Mouse (Mus musculus) MEL (cell line): ENCODE measurements around the gene Xirp2. TPM values are rescaled to one million over a fixed set of nuclear protein-coding genes. Genes with fewer than 3 reads are reported as not detected.

ENCODE experiments used
- DNase-seq: peaks from one replicate; pipeline ENCODE4 v3.0.0; 2011; ENCODE audit warnings: low read depth, low spot score
- H3K27ac ChIP-seq: 2 replicates; pipeline ENCODE4 v1.5.1; 2012; ENCODE audit warnings: low read depth, mild to moderate bottlenecking, control low read depth, low read length, moderate library complexity; ENCODE audit not compliant: control insufficient read depth
- H3K27me3 ChIP-seq, 2 experiments: fragments of 150-350 bp in 1 of 2; sonication (generic) in 1 of 2; 2 replicates each; pipeline ENCODE4 v1.6.1; 2012; ENCODE audit warnings: low read length in 2 of 2, mild to moderate bottlenecking in 2 of 2, improper control_type of control experiment in 1 of 2, moderate library complexity in 1 of 2; ENCODE audit not compliant: insufficient read depth in 2 of 2, control insufficient read depth in 1 of 2
- H3K36me3 ChIP-seq, 2 experiments: 2 replicates each; pipeline ENCODE4 v1.6.1; 2012 to 2014; ENCODE audit warnings: low read length in 2 of 2, improper control_type of control experiment in 1 of 2, inconsistent platforms in 1 of 2, mild to moderate bottlenecking in 1 of 2; ENCODE audit not compliant: insufficient read depth in 2 of 2, control insufficient read depth in 1 of 2
- H3K4me1 ChIP-seq, 2 experiments: fragments of 150-350 bp in 1 of 2; sonication (generic) in 1 of 2; 2 replicates each; pipeline ENCODE4 v1.6.1; 2012; ENCODE audit warnings: low read length in 2 of 2, improper control_type of control experiment in 1 of 2, mild to moderate bottlenecking in 1 of 2; ENCODE audit not compliant: insufficient read depth in 2 of 2, control insufficient read depth in 1 of 2
- H3K4me3 ChIP-seq, 2 experiments: fragments of 150-350 bp in 1 of 2; sonication (generic) in 1 of 2; 2 replicates each; pipeline ENCODE4 v1.5.1; 2012; ENCODE audit warnings: low read depth in 2 of 2, low read length in 2 of 2, mild to moderate bottlenecking in 2 of 2, moderate library complexity in 2 of 2, control low read depth in 1 of 2, improper control_type of control experiment in 1 of 2; ENCODE audit not compliant: control insufficient read depth in 1 of 2, insufficient read depth in 1 of 2
- H3K79me2 ChIP-seq: 2 replicates; pipeline ENCODE4 v1.6.1; 2012; ENCODE audit warnings: mild to moderate bottlenecking, low read length, moderate library complexity; ENCODE audit not compliant: control insufficient read depth, poor library complexity, insufficient read depth
- H3K9ac ChIP-seq: 2 replicates; pipeline ENCODE4 v1.6.1; 2012; ENCODE audit warnings: low read depth, mild to moderate bottlenecking, control low read depth, low read length, moderate library complexity; ENCODE audit not compliant: control insufficient read depth, poor library complexity, severe bottlenecking
- H3K9me3 ChIP-seq: fragments of 150-350 bp; sonication (generic); replicated peaks from 2 replicates; pipeline ENCODE4 v1.6.1; 2012; ENCODE audit warnings: mild to moderate bottlenecking, low read length, improper control_type of control experiment, moderate library complexity; ENCODE audit not compliant: insufficient read depth
- BHLHE40 ChIP-seq: IDR thresholded peaks from 2 replicates; pipeline ENCODE4 v1.6.1; 2012; ENCODE audit warnings: low read depth, mild to moderate bottlenecking, inconsistent platforms, low read length, improper control_type of control experiment, borderline replicate concordance
- CHD2 ChIP-seq: IDR thresholded peaks from 2 replicates; pipeline ENCODE4 v1.6.1; 2011; ENCODE audit warnings: low read length, improper control_type of control experiment
- ETS1 ChIP-seq: IDR thresholded peaks from 2 replicates; pipeline ENCODE4 v1.6.1; 2012; ENCODE audit warnings: low read depth, mild to moderate bottlenecking, inconsistent platforms, low read length, improper control_type of control experiment, moderate library complexity
- GATA1 ChIP-seq: IDR thresholded peaks from 2 replicates; pipeline ENCODE4 v1.6.1; 2011; ENCODE audit warnings: low read depth, low read length, improper control_type of control experiment
- JUND ChIP-seq: IDR thresholded peaks from 2 replicates; pipeline ENCODE4 v1.6.1; 2011; ENCODE audit warnings: low read depth, mild to moderate bottlenecking, improper control_type of control experiment, low read length
- MEF2A ChIP-seq: IDR thresholded peaks from 2 replicates; pipeline ENCODE4 v1.6.1; 2014; ENCODE audit warnings: low read depth, mild to moderate bottlenecking, inconsistent platforms, low read length, improper control_type of control experiment; ENCODE audit not compliant: poor library complexity, insufficient replicate concordance, severe bottlenecking; ENCODE audit errors: extremely low read depth
- MYC ChIP-seq: IDR thresholded peaks from 2 replicates; pipeline ENCODE4 v1.6.1; 2011; ENCODE audit warnings: low read depth, mild to moderate bottlenecking, low read length, improper control_type of control experiment, moderate library complexity
- NELFE ChIP-seq: IDR thresholded peaks from 2 replicates; pipeline ENCODE4 v1.6.1; 2011; ENCODE audit warnings: low read depth, low read length, improper control_type of control experiment
- NRF1 ChIP-seq: IDR thresholded peaks from 2 replicates; pipeline ENCODE4 v1.6.1; 2014; ENCODE audit warnings: low read depth, mild to moderate bottlenecking, inconsistent platforms, low read length, improper control_type of control experiment, moderate library complexity; ENCODE audit not compliant: poor library complexity, insufficient read depth, severe bottlenecking
- POLR2AphosphoS5 ChIP-seq: IDR thresholded peaks from 2 replicates; pipeline ENCODE4 v1.6.1; 2012; ENCODE audit warnings: low read depth, borderline replicate concordance, mild to moderate bottlenecking, inconsistent platforms, low read length, moderate library complexity, mixed read lengths
- RAD21 ChIP-seq: IDR thresholded peaks from 2 replicates; pipeline ENCODE4 v1.6.1; 2011; ENCODE audit warnings: mild to moderate bottlenecking, low read depth, low read length, improper control_type of control experiment
- RCOR1 ChIP-seq: IDR thresholded peaks from 2 replicates; pipeline ENCODE4 v1.6.1; 2012; ENCODE audit warnings: low read depth, mild to moderate bottlenecking, inconsistent platforms, low read length, improper control_type of control experiment
- SMC3 ChIP-seq: IDR thresholded peaks from 2 replicates; pipeline ENCODE4 v1.6.1; 2011; ENCODE audit warnings: low read depth, low read length, improper control_type of control experiment
- TBP ChIP-seq: IDR thresholded peaks from 2 replicates; pipeline ENCODE4 v1.8.0; 2011; ENCODE audit warnings: low read depth, low read length, improper control_type of control experiment
- UBTF ChIP-seq: IDR thresholded peaks from 2 replicates; pipeline ENCODE4 v1.6.1; 2012; ENCODE audit warnings: low read depth, mild to moderate bottlenecking, inconsistent platforms, low read length, improper control_type of control experiment, moderate library complexity, borderline replicate concordance; ENCODE audit not compliant: insufficient read depth
- ZC3H11A ChIP-seq: IDR thresholded peaks from 2 replicates; pipeline ENCODE4 v1.6.1; 2012; ENCODE audit warnings: low read depth, mild to moderate bottlenecking, inconsistent platforms, low read length, improper control_type of control experiment
- polyA plus RNA-seq, 2 experiments: library from polyadenylated mRNA; stranded (reverse) in 1 of 2; unstranded in 1 of 2; fragments of >175 nt in 1 of 2; fragments of >200 nt in 1 of 2; gene quantifications; 2 replicates each; pipeline versions ENCODE4 v1.2.1 to v1.2.4; 2012; ENCODE audit warnings: low replicate concordance in 2 of 2, low read depth in 1 of 2; ENCODE audit not compliant: insufficient read length in 2 of 2, insufficient read depth in 1 of 2, missing spikeins in 1 of 2
- total RNA-seq: library from RNA; depleted of rRNA; stranded (reverse); fragments of 300-350 nt; gene quantifications from 2 replicates; pipeline ENCODE4 v1.2.3, GENCODE M21; 2012

Gene Xirp2
- total and polyA plus RNA-seq, 3 experiments = not detected

- no peaks in the 10 kb centered on the region for H3K4me1 ChIP-seq
- no peaks in the 10 kb centered on the region for H3K9me3 ChIP-seq
- DNase-seq = no peak
- no peaks in the 10 kb centered on the region for H3K36me3 ChIP-seq
- no peaks in the 10 kb centered on the region for H3K27me3 ChIP-seq
- TF ChIP-seq SMC3 = no peak
- no peak for TF ChIP-seq MYC
- no peak overlapping the region for H3K4me3 ChIP-seq
- no peak overlapping the region for H3K27ac ChIP-seq
- no peaks in the 10 kb centered on the region for H3K79me2 ChIP-seq
- H3K9ac ChIP-seq = no peak overlapping the region
Observed at GRCm38 (mm10) chr2:67516405-67516804, 70.6 kb downstream of the Xirp2 start.

GRCm38 (mm10) chr2:67535347-67535746 is 89.5 kb downstream of the Xirp2 start:
- TF ChIP-seq NRF1 = no peak
- TF ChIP-seq ZC3H11A = no peak
- TF ChIP-seq BHLHE40 = no peak
- TF ChIP-seq RCOR1 = no peak
- TF ChIP-seq MEF2A = no peak
- no peak for TF ChIP-seq TBP
- TF ChIP-seq NELFE = no peak
- TF ChIP-seq GATA1 = no peak
- no peak for TF ChIP-seq JUND
- no peak for TF ChIP-seq POLR2AphosphoS5
- TF ChIP-seq ETS1 = no peak
- no peak for TF ChIP-seq UBTF
- Histone ChIP-seq H3K36me3 (no peaks in the 10 kb centered on the region), H3K4me3 (no peak overlapping the region), H3K79me2 (no peaks in the 10 kb centered on the region), H3K27ac (no peak overlapping the region), H3K27me3 (no peaks in the 10 kb centered on the region), H3K9me3 (no peaks in the 10 kb centered on the region), H3K4me1 (no peaks in the 10 kb centered on the region), H3K9ac (no peak overlapping the region)
- DNase-seq = no peak

GRCm38 (mm10) chr2:67539426-67539825 is 93.6 kb downstream of the Xirp2 start:
- no peaks in the 10 kb centered on the region for H3K4me1 ChIP-seq
- H3K4me3 ChIP-seq = no peak overlapping the region
- no peak overlapping the region for H3K27ac ChIP-seq
- no peaks in the 10 kb centered on the region for H3K36me3 ChIP-seq
- no peak for TF ChIP-seq JUND
- no peak for TF ChIP-seq CHD2
- TF ChIP-seq RAD21 = no peak
- TF ChIP-seq, all 39 proteins: peak for 0
- Histone ChIP-seq H3K79me2 (no peaks in the 10 kb centered on the region), H3K27me3 (no peaks in the 10 kb centered on the region), H3K9ac (no peak overlapping the region), H3K9me3 (no peaks in the 10 kb centered on the region)
- no peak for DNase-seq
